ENCODE assay signal across 8 mouse cellular contexts in genomic region chr2:20967646-20968351, GRCm38 (mm10). TPM values are rescaled to one million over a fixed set of nuclear protein-coding genes. Genes with fewer than 3 reads are reported as not detected.
DNase-seq lines count a peak whose midpoint lies in the region; ATAC-seq and TF ChIP-seq lines count a peak whose summit lies in the region.

No protein-coding gene starts in this region.

- peaks cover 16% of the 10 kb centered on the region for H3K36me3 ChIP-seq in G1E (replicated peaks)
- no peaks in the 10 kb centered on the region for H3K36me3 ChIP-seq in embryonic facial prominence, embryonic 11.5 days (replicated peaks; ENCODE audit: control insufficient read depth, insufficient read depth, low read depth, low read length)
- no peaks in the 10 kb centered on the region for H3K36me3 ChIP-seq in heart, embryonic 15.5 days
- no peaks in the 10 kb centered on the region for H3K36me3 ChIP-seq in midbrain, embryonic 12.5 days
- H3K36me3 ChIP-seq in splenic B cell, adult 2 months (ENCODE audit: control insufficient read depth, insufficient read depth, low read length, poor library complexity, severe bottlenecking), result no peaks in the 10 kb centered on the region

- under 1% methylated on average over 53 of the region's 57 CpGs for WGBS in embryonic facial prominence, embryonic 11.5 days
- WGBS in heart, embryonic 15.5 days, result under 1% methylated on average over 56 of the region's 57 CpGs
- WGBS in midbrain, embryonic 12.5 days, result under 1% methylated on average over 42 of the region's 57 CpGs

- peak overlapping the region; percentile 98 for H3K9ac ChIP-seq in embryonic facial prominence, embryonic 11.5 days (replicated peaks; ENCODE audit: low read length)
- H3K9ac ChIP-seq in heart, embryonic 15.5 days, result peak overlapping the region; percentile 99
- peak overlapping the region; percentile 99 for H3K9ac ChIP-seq in midbrain, embryonic 12.5 days (replicated peaks)

- ATAC-seq in G1E (ENCODE audit: extremely low read depth, insufficient number of reproducible peaks, low FRiP score, poor library complexity, severe bottlenecking), result no peak
- ATAC-seq in embryonic facial prominence, embryonic 11.5 days (replicated peaks; ENCODE audit: insufficient number of reproducible peaks, low FRiP score, low TSS enrichment, low read depth), result 0 out of 2 replicates have a peak, but pooled peaks have one; percentile 0
- peak; percentile 20; the same call in 1 of the 2 replicates for ATAC-seq in heart, embryonic 15.5 days (replicated peaks; ENCODE audit: insufficient number of reproducible peaks, insufficient read depth, low FRiP score, low read depth)
- ATAC-seq in midbrain, embryonic 12.5 days (ENCODE audit: low FRiP score, low read depth), result no peak; the same call in 1 of the 2 replicates
- no peak for ATAC-seq in megakaryocyte-erythroid progenitor cell, adult 5-6 weeks (replicated peaks; ENCODE audit: low FRiP score, low TSS enrichment, poor library complexity, severe bottlenecking)

- H3K4me1 ChIP-seq in G1E (ENCODE audit: insufficient read depth, low read depth, low read length), result peaks cover 46% of the 10 kb centered on the region
- no peaks in the 10 kb centered on the region for H3K4me1 ChIP-seq in embryonic facial prominence, embryonic 11.5 days (ENCODE audit: control insufficient read depth, insufficient read depth, low read length)
- peaks cover 35% of the 10 kb centered on the region for H3K4me1 ChIP-seq in heart, embryonic 15.5 days (replicated peaks)
- peaks cover 28% of the 10 kb centered on the region for H3K4me1 ChIP-seq in midbrain, embryonic 12.5 days

- H3K27me3 ChIP-seq in G1E (ENCODE audit: insufficient read depth, low read length), result no peaks in the 10 kb centered on the region
- H3K27me3 ChIP-seq in embryonic facial prominence, embryonic 11.5 days (ENCODE audit: control insufficient read depth, insufficient read depth, low read length), result no peaks in the 10 kb centered on the region
- H3K27me3 ChIP-seq in heart, embryonic 15.5 days, result no peaks in the 10 kb centered on the region
- H3K27me3 ChIP-seq in midbrain, embryonic 12.5 days, result no peaks in the 10 kb centered on the region
- H3K27me3 ChIP-seq in splenic B cell, adult 2 months (ENCODE audit: control insufficient read depth, insufficient read depth, low read length, poor library complexity, severe bottlenecking), result no peaks in the 10 kb centered on the region

- no peaks in the 10 kb centered on the region for H3K9me3 ChIP-seq in G1E (replicated peaks)
- no peaks in the 10 kb centered on the region for H3K9me3 ChIP-seq in embryonic facial prominence, embryonic 11.5 days (replicated peaks; ENCODE audit: control insufficient read depth, low read length)
- no peaks in the 10 kb centered on the region for H3K9me3 ChIP-seq in heart, embryonic 15.5 days (replicated peaks)
- no peaks in the 10 kb centered on the region for H3K9me3 ChIP-seq in midbrain, embryonic 12.5 days

- peak overlapping the region; percentile 96 for H3K27ac ChIP-seq in embryonic facial prominence, embryonic 11.5 days (replicated peaks; ENCODE audit: low read depth, low read length)
- peak overlapping the region; percentile 99 for H3K27ac ChIP-seq in heart, embryonic 15.5 days
- H3K27ac ChIP-seq in midbrain, embryonic 12.5 days (replicated peaks), result peak overlapping the region; percentile 99

- DNase-seq in 416B (ENCODE audit: low read depth) (peak; percentile 39), G1E (ENCODE audit: low spot score) (peak; percentile 10)
- DNase-seq in embryonic facial prominence, embryonic 11.5 days (ENCODE audit: low spot score), result peak; percentile 63
- peak; percentile 56 to 63 for DNase-seq in kidney, postnatal 25 days
- peak; percentile 39 for DNase-seq in splenic B cell, adult 2 months (ENCODE audit: low read depth, low spot score)

- peak overlapping the region; percentile 79 for H3K4me2 ChIP-seq in embryonic facial prominence, embryonic 11.5 days (ENCODE audit: low read depth, low read length)
- H3K4me2 ChIP-seq in heart, embryonic 15.5 days, result peak overlapping the region; percentile 75
- H3K4me2 ChIP-seq in midbrain, embryonic 12.5 days (replicated peaks), result peak overlapping the region; percentile 72

- H3K4me3 ChIP-seq in G1E (ENCODE audit: low read depth, low read length), result peak overlapping the region; percentile 82
- H3K4me3 ChIP-seq in embryonic facial prominence, embryonic 11.5 days (ENCODE audit: low read depth, low read length), result peak overlapping the region; percentile 67
- H3K4me3 ChIP-seq in heart, embryonic 15.5 days, result peak overlapping the region; percentile 97
- H3K4me3 ChIP-seq in midbrain, embryonic 12.5 days, result peak overlapping the region; percentile 99

- TF ChIP-seq CTCF in G1E (IDR thresholded peaks at IDR 0.05; ENCODE audit: low read depth, low read length), result no peak

RNA-seq across cellular contexts. Expression of gene Arhgap21, which starts 0.9 kb away (rescaled TPM):
- 57.9 and 64.9 TPM in 2 replicates for total RNA-seq in G1E (2014; fragmentation: Nextera tagmentation)
- total RNA-seq in G1E (2017), result 22.9 and 25.9 TPM in 2 replicates
- polyA plus RNA-seq in G1E (2012), result 21.1 and 21.2 TPM in 2 replicates
- polyA plus RNA-seq in embryonic facial prominence, embryonic 11.5 days (2014; fragmentation: Nextera tagmentation; extraction: Ambion mirVana), result 22.1 and 23.8 TPM in 2 replicates
- polyA plus RNA-seq in heart, embryonic 15.5 days (2015; fragmentation: Nextera tagmentation; extraction: Ambion mirVana), result 16.7 and 17.2 TPM in 2 replicates
- polyA plus RNA-seq in midbrain, embryonic 12.5 days (2016; fragmentation: Nextera tagmentation; extraction: Ambion mirVana), result 67.8 and 75.0 TPM in 2 replicates
- 54.8 and 57.8 TPM in 2 replicates for total RNA-seq in megakaryocyte-erythroid progenitor cell, adult 5-6 weeks (2014; fragmentation: Nextera tagmentation)
- 28.3 and 32.9 TPM in 2 replicates for total RNA-seq in megakaryocyte-erythroid progenitor cell, adult 5-6 weeks (2017)

Comparison
In these comparisons a context has a peak if more than half of its experiments do, and no peak if none do; other contexts are left out.
1. DNase-seq: peak in every context shown above with its lines; median percentile 63 in embryonic facial prominence, embryonic 11.5 days; 60 in kidney, postnatal 25 days; 39 in 416B; 39 in splenic B cell, adult 2 months; 10 in G1E.
2. ATAC-seq: peak in embryonic facial prominence, embryonic 11.5 days (single experiment) and heart, embryonic 15.5 days (single experiment); none in G1E (single experiment), midbrain, embryonic 12.5 days (single experiment) and megakaryocyte-erythroid progenitor cell, adult 5-6 weeks (single experiment).
3. Peak in every context shown above with its lines, with median percentiles within 50 percentile points of each other: H3K4me3 ChIP-seq, H3K27ac ChIP-seq, H3K4me2 ChIP-seq and H3K9ac ChIP-seq.